18 mouse cellular contexts compared by ENCODE assay signal in the genomic region with DNA sequence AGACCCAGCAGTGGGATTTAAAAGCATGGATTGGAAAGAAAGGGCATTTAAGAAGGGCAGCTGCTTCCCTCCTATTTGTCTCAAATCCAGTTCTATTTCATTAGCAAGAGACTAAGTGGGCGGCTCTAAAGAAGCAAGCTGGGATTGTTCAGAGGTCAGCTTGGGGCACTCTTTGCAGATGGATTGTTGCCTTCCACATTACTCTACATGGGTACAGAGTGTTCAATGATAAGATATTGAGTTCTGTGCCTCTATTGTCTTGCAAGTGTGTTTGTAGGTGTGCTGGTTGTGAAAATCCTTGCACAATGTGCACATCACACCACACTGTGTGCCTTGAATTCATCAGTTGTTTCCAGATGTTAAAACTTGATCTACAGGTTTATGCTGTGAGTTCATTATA.
"Had no signal": no experiment of that assay in that cellular context is flagged by ENCODE, and none has a peak within 500 bp of the region (broad histone marks: within the 10 kb centered on the region; RNA-seq: fewer than 3 reads in every experiment).

No protein-coding gene starts in this region.

- H3K27ac ChIP-seq: lung, embryonic 15.5 days; macrophage; midbrain, embryonic 13.5 days; midbrain, embryonic 15.5 days; neural tube, embryonic 12.5 days; stomach, embryonic 15.5 days; stomach, postnatal 0 days had no signal

- H3K27me3 ChIP-seq: lung, embryonic 15.5 days; megakaryocyte, embryonic 14.5 days; midbrain, embryonic 13.5 days; midbrain, embryonic 15.5 days; neural tube, embryonic 12.5 days; stomach, embryonic 15.5 days had no signal

- H3K9me3 ChIP-seq: lung, embryonic 15.5 days; megakaryocyte, embryonic 14.5 days; midbrain, embryonic 13.5 days; midbrain, embryonic 15.5 days; neural tube, embryonic 12.5 days; stomach, embryonic 15.5 days had no signal

- H3K4me3 ChIP-seq: lung, embryonic 15.5 days; megakaryocyte, embryonic 14.5 days; midbrain, embryonic 13.5 days; midbrain, embryonic 15.5 days; neural tube, embryonic 12.5 days; stomach, embryonic 15.5 days had no signal

- H3K4me2 ChIP-seq: lung, embryonic 15.5 days; midbrain, embryonic 11.5 days; midbrain, embryonic 13.5 days; midbrain, embryonic 15.5 days; neural tube, embryonic 12.5 days; stomach, embryonic 15.5 days had no signal

- H3K4me1 ChIP-seq: lung, embryonic 15.5 days; megakaryocyte, embryonic 14.5 days; midbrain, embryonic 13.5 days; midbrain, embryonic 15.5 days; neural tube, embryonic 12.5 days; stomach, embryonic 15.5 days had no signal

- DNase-seq: liver, postnatal 0 days; lung, adult 2 months; lung, postnatal 14 days; lung, postnatal 36 days; right cerebral cortex, postnatal 14 days; thymus, adult 2 months; thymus, postnatal 25 days; thymus, postnatal 4 days had no signal

- H3K9ac ChIP-seq: liver, postnatal 0 days; lung, embryonic 15.5 days; midbrain, embryonic 13.5 days; midbrain, embryonic 15.5 days; neural tube, embryonic 12.5 days; stomach, embryonic 15.5 days had no signal

- H3K36me3 ChIP-seq: lung, embryonic 15.5 days; midbrain, embryonic 13.5 days; midbrain, embryonic 15.5 days; neural tube, embryonic 12.5 days; stomach, embryonic 15.5 days had no signal

- ATAC-seq: liver, postnatal 0 days; lung, postnatal 0 days; midbrain, embryonic 13.5 days; midbrain, embryonic 15.5 days had no signal
